Mouse (Mus musculus) R1 (cell line): Measurements from ENCODE around the gene Cc2d1a.

Experiments
- DNase-seq: peaks from one replicate; pipeline ENCODE4 v3.0.0-alpha.2; 2018; ENCODE audit warnings: low read depth, low spot score

Gene Cc2d1a

DNA sequence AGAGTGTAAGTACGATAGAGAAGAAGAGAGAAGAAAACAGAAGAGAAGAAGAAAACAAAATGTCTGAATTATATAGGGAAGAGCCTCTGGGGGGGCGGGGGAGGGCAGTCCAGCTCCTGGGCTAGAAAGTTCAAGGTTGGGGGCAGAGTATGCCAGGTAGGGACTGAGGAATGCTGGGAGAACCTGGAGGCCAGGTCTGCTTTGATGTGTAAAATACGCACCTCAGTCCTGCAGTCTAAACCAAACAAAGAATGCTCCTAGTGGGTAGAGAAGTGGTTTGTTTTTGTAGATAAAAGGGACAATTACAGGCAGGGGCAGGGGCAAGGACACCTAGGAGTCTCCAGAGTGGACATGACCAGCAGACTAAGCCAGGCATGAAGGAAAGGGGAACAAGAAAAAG lies 29.7 kb upstream of the Cc2d1a start:
- peak; percentile 36 for DNase-seq

DNA sequence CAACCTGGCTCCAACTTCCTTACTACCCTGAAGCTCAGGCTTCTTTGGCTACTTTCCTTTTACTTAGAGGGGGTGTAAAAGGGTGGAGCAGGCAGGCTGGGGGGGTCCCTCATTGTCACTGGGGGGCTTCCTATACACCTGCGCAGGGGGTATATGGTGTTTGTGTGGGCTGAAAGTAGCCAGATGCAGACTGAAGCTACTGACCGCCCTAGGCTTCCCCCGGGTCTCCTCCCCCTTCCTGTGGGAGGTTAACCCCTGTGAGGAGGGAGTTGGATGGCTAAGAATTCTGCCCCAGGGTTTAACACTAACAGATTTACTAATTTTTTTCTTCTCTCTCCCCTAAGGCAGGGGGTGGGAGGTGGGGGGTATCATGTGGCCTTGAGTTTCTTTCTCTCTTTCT lies 28.8 kb upstream of the Cc2d1a start:
- no peak for DNase-seq

GRCm38 (mm10) chr8:84173861-84174260 lies 26.1 kb upstream of the Cc2d1a start:
- DNase-seq, result no peak

DNA sequence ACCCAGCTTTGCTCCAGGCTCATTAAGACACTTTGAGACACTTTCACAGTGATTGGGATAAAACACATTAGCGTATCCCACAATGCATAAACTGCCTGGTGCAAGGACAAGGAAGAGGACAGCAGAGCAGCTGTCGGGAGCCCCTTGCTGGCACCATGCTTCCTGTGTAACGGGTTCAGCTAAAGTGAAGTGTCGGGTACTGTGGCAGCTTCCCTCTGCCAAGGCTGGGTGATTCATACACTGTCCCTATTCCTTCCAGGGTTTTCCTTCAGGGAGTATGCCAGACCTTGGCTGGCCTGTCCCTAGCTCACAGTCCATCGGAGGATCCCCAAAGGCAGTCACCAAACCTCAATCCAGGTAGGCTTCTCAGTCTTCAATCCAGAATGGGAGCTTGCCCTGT lies 22.4 kb upstream of the Cc2d1a start:
- no peak for DNase-seq

DNA sequence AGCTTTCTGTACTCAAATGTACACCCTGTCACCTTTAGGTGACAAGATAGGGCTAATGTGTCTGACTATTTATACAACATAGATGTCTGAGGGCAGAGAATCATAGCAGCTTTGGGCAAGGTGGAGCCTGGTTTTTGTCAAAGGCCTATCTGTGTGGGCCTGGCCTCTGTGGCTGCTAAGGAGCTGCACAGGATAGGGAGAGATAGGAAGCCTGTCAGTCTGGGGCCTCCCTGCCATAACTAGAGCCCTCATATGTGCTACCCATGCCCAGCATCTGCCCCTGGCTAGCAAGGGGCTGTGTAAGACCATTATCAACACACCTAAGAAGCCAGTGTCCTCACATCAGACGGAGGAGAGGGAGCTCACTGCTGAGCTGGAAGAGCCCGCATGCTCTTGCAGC lies 20.0 kb upstream of the Cc2d1a start:
- no peak for DNase-seq

GRCm38 (mm10) chr8:84157620-84158019 lies 9.9 kb upstream of the Cc2d1a start:
- DNase-seq, result no peak

GRCm38 (mm10) chr8:84149181-84149580 lies 1.4 kb upstream of the Cc2d1a start:
- peak; percentile 69 for DNase-seq

DNA sequence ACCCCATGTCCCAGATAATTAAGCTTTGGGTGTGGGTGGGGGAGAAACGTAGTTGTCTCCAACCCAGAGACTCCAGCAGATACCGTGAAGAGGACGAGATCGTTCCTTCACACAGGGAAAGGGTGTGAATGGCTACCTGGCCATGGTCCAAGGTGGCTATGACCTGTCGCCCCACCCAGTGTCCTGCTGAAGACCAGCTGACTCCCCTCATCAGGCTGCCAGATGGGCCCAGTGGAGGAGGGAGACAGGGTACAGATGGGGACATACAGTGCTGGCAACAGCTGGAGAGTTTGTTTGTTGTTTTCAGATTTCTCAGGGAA lies 755 bp upstream of the Cc2d1a start:
- no peak for DNase-seq

GRCm38 (mm10) chr8:84147324-84147766 lies 391 bp downstream of the Cc2d1a start:
- DNase-seq, result peak; percentile 57

- DNase-seq, result no peak
Measured at GRCm38 (mm10) chr8:84144636-84145245, 3.0 kb downstream of the Cc2d1a start.

- no peak for DNase-seq
Measured at GRCm38 (mm10) chr8:84140838-84141237, 6.9 kb downstream of the Cc2d1a start.

DNA sequence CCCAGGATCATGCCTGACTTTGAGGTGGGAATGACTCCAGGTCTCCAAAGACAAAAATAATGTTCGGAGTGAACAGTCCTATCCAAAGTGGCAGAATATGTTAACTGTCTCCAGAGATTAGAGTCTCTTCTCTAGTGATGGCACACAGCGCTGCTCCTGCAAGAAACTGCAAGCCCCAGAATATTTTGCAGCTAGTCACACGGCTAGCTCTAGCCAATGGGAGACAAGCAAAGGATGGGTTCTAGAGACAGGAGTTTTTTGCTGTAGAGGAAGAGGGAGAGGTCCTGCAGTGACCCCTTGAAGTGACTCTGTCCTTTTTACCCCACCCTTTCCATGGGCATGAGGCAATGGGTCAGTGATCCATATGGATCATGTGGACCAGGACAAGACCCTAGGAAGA lies 9.9 kb downstream of the Cc2d1a start:
- peak; percentile 66 for DNase-seq

DNA sequence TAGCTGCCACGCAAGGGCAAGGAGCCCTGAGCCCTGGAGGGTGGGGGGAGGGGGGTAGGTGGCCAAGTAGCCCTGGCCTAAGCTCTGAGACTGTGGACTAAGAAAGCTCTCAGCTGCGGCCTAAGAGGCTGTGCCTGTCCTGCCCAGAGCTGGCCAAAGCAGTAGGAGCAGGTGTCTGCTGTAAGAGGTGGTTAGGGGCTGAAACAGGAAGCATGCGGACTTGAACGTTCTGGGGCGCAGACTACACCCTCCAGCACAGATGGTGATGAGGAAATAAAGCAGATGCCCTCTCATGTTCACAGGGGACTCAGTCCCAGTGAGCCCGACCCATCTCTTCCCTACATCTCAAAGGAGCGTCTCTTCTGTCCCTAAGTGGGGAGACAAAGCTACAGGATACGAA lies 15.5 kb downstream of the Cc2d1a start:
- no peak for DNase-seq

- peak; percentile 58 for DNase-seq
Measured at GRCm38 (mm10) chr8:84130806-84131205, 16.9 kb downstream of the Cc2d1a start.

DNA sequence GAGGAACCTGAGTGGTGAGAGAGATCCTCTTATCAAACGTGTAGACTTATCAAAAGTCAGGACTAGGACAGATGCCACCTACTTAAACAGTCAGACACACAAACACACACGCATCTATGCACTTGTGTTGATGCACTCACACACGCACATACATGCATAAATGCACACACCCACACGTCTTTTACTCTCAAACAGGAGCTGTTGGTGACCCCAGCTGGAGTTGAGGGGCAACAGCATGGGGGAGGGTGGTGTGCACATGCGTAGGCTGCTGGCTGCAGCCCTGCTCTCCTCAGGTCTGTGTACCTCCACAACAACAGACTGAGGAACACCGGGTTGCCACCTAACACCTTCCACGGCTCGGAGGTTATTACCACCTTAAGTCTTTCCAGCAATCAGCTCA lies 19.5 kb downstream of the Cc2d1a start:
- no peak for DNase-seq

DNA sequence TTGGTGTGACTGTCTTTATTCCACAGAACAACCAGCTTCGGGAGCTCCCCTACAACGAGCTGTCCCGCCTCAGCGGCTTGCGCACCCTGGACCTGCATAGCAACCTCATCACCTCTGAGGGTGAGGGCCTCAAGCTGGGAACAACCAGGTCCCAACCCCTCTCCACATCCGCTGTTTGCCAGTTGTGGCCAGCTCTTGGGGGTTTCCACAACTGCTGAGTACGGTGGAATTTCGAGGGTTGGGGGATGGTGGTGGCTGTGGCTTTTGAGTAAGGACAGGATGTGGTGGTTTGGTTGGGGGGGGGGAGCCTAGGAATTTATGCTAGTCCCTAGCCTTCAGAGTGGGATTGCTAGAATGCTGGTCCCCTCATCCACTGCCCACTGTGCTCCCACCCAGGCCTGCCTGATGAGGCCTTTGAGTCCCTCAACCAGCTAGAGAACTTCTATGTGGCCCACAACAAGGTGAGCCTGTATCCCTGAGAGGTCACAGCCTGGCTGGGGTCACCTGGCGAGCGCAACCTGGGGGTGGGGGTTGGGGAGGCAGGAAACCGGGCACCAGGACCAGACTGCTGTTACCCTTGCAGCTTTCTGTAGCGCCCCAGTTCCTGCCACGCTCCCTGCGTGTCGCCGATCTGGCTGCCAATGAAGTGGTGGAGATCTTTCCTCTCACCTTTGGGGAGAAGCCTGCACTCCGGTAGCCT lies 20.4 kb downstream of the Cc2d1a start:
- DNase-seq, result no peak

DNA sequence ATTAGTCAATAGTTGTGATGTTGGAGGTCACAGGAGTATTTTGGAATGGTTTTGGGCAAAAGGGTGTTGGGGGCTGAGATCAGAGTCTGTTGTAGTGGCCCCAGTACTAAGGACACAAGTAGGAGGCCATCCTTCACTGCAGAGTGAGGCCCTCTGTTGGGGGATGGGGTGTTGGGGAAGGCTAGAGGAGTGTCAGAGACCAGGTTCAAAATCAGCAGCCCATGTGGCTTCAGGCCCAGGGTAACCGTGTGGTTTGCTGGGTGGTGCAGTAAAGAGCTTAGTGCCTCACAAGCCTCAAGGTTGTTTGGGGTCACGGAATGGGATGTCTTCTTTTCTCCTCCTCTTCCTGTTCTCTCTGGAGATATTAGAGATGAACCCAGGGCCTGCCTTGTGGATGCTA lies 21.0 kb downstream of the Cc2d1a start:
- no peak for DNase-seq

DNA sequence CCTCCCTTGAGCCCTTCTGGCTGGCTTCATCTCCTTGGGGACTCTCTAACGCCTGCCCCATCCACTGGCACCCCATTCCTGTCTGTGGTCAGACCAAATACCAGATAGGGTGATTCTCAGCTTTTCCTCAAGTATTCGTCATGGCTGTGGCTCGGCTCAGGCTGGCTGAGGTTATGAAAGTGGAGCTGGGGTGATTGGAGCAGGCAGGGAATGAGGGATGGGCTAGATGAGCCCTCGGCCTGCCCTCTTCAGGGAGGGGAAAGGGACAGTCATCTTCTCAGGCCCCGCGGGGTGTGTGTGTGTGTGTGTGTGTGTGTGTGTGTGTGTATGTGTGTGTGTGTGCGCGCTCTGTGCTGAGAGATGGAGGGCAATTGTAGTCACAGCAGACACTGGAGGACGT lies 22.1 kb downstream of the Cc2d1a start, which contains the start of gene Podnl1:
Podnl1 (plus strand) TSS at position 334 of the 400 bp plus-strand sequence.
- DNase-seq, result no peak

- DNase-seq, result no peak
Measured at GRCm38 (mm10) chr8:84122151-84122550, 25.6 kb downstream of the Cc2d1a start.

DNA sequence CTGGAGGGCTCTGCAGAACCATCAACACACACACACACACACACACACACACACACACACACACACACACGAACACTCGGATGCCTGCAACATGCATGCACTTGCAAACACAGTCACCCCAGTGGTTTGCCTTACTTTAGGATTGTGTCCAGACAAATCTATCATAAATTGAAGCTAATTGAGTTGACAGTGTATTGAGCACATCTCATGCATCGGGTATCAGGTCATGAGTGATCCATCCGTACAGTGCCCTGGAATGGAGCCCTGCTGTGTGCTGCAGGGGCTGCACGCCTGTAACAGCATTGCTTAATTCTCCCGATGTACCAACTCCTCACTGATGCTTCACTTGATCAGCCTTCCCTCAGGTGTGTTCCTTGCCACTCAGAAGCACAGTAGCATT lies 32.1 kb downstream of the Cc2d1a start:
- no peak for DNase-seq

- DNase-seq, result no peak
Measured at GRCm38 (mm10) chr8:84106216-84107040, 41.3 kb downstream of the Cc2d1a start.

DNA sequence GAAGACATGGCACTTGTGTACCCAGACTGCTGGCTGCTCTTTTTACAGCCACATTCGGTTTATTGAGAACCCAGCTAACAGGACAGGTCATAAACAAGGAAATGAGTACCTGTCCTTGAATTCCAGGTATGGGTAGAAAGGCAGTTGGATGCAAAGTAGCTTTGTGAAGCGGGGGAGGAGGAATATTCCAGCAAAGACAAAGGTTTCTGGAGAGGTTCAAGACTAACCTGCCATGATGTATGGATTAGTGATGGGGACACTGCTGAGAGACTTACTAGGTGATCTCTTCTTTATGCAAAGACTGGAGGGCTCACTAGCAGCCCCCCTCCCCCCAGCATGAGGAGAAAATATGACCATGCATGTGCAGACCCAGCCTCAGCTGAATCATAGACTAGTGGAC lies 42.1 kb downstream of the Cc2d1a start:
- DNase-seq, result no peak
